Comparison of ENCODE assay signal across 8 mouse cellular contexts in genomic region chr3:94804146-94804545, GRCm38 (mm10). TPM values are rescaled to one million over a fixed set of nuclear protein-coding genes. Genes with fewer than 3 reads are reported as not detected.
DNase-seq lines count a peak whose midpoint lies in the region; ATAC-seq lines count a peak whose summit lies in the region.

No protein-coding gene starts in this region.

- WGBS in neural tube, embryonic 11.5 days, result 11% methylated on average over 10 of the region's 10 CpGs
- 17% methylated on average over 10 of the region's 10 CpGs for WGBS in stomach, embryonic 15.5 days

- H3K4me1 ChIP-seq in neural tube, embryonic 11.5 days (ENCODE audit: control insufficient read depth, insufficient read depth, low read length), result peaks cover 2% of the 10 kb centered on the region; the same call in 1 of the 2 replicates
- 0 out of 2 replicates have a peak, but pooled peaks cover 4% of the 10 kb centered on the region for H3K4me1 ChIP-seq in stomach, embryonic 15.5 days

- no peaks in the 10 kb centered on the region for H3K9me3 ChIP-seq in neural tube, embryonic 11.5 days (ENCODE audit: control insufficient read depth, low read length)
- no peaks in the 10 kb centered on the region for H3K9me3 ChIP-seq in stomach, embryonic 15.5 days

- no peaks in the 10 kb centered on the region; the same call in 1 of the 2 replicates for H3K27me3 ChIP-seq in neural tube, embryonic 11.5 days (ENCODE audit: control insufficient read depth, insufficient read depth, low read length)
- no peaks in the 10 kb centered on the region for H3K27me3 ChIP-seq in stomach, embryonic 15.5 days (replicated peaks)

- peak; percentile 28 to 30 for DNase-seq in cerebellum, adult 18-20 months
- no peak for DNase-seq in cerebellum, adult 11 months
- DNase-seq in neural tube, embryonic 11.5 days (ENCODE audit: low spot score), result peak; percentile 51
- DNase-seq in neural tube, embryonic 10.5 days (ENCODE audit: extremely low spot score, low spot score), result no peak
- peak; percentile 29 to 38 for DNase-seq in heart, postnatal 14 days
- no peak for DNase-seq in spleen, postnatal 14 days (ENCODE audit: low spot score in 2 of 2)
- no peak for DNase-seq in kidney, postnatal 25 days

- no peaks in the 10 kb centered on the region for H3K36me3 ChIP-seq in neural tube, embryonic 11.5 days (ENCODE audit: control insufficient read depth, insufficient read depth, low read length)
- no peaks in the 10 kb centered on the region for H3K36me3 ChIP-seq in stomach, embryonic 15.5 days

- ATAC-seq in neural tube, embryonic 11.5 days (ENCODE audit: insufficient read depth, low FRiP score, low TSS enrichment), result no peak
- ATAC-seq in stomach, embryonic 15.5 days (ENCODE audit: insufficient read depth, low FRiP score, low read depth), result no peak

- no peak overlapping the region for H3K4me3 ChIP-seq in neural tube, embryonic 11.5 days (ENCODE audit: low read depth, low read length)
- no peak overlapping the region for H3K4me3 ChIP-seq in stomach, embryonic 15.5 days (replicated peaks)

- intact Hi-C loops in heart, postnatal 14 days (cut with DNase I), result no loop called here

- no peak overlapping the region for H3K4me2 ChIP-seq in neural tube, embryonic 11.5 days (ENCODE audit: low read depth)
- no peak overlapping the region for H3K4me2 ChIP-seq in stomach, embryonic 15.5 days

- no peak overlapping the region for H3K9ac ChIP-seq in neural tube, embryonic 11.5 days (ENCODE audit: low read length)
- H3K9ac ChIP-seq in stomach, embryonic 15.5 days, result no peak overlapping the region

- no peak overlapping the region for H3K27ac ChIP-seq in neural tube, embryonic 11.5 days (ENCODE audit: low read depth, low read length)
- peak overlapping the region; percentile 16; the same call in 1 of the 2 replicates for H3K27ac ChIP-seq in stomach, embryonic 15.5 days

RNA-seq across cellular contexts. Expression of gene Cgn, which starts 17.9 kb away (rescaled TPM):
- polyA plus RNA-seq in neural tube, embryonic 11.5 days (2014; fragmentation: Nextera tagmentation; extraction: Ambion mirVana), result 2.5 and 3.0 TPM in 2 replicates
- total RNA-seq in heart, postnatal 14 days (2021), result under 1 TPM; 0.63 to 0.86 TPM
- 51.0 and 56.7 TPM in 2 replicates for polyA plus RNA-seq in stomach, embryonic 15.5 days (2015; fragmentation: Nextera tagmentation; extraction: Ambion mirVana)

RNA-seq across cellular contexts. Expression of gene Pogz, which starts 33.2 kb away (rescaled TPM):
- 23.6 and 25.0 TPM in 2 replicates for polyA plus RNA-seq in neural tube, embryonic 11.5 days (2014; fragmentation: Nextera tagmentation; extraction: Ambion mirVana)
- total RNA-seq in heart, postnatal 14 days (2021), result 10 to 100 TPM; 23.9 to 24.0 TPM
- 14.6 and 15.3 TPM in 2 replicates for polyA plus RNA-seq in stomach, embryonic 15.5 days (2015; fragmentation: Nextera tagmentation; extraction: Ambion mirVana)

Comparison
In these comparisons a context has a peak if more than half of its experiments do, and no peak if none do; other contexts are left out.
1. DNase-seq: peak in cerebellum, adult 18-20 months (2 of 2), neural tube, embryonic 11.5 days (single experiment) and heart, postnatal 14 days (2 of 2); none in cerebellum, adult 11 months (single experiment), neural tube, embryonic 10.5 days (single experiment), spleen, postnatal 14 days (0 of 2) and kidney, postnatal 25 days (0 of 2).
2. RNA of gene Cgn, which starts 17.9 kb away (polyA plus RNA-seq): 51.0 to 56.7 TPM in stomach, embryonic 15.5 days; 2.5 to 3.0 TPM in neural tube, embryonic 11.5 days; every median in the first group is over 10 times any median in the second.